ENCODE assay signal across 16 mouse cellular contexts in the genomic region with DNA sequence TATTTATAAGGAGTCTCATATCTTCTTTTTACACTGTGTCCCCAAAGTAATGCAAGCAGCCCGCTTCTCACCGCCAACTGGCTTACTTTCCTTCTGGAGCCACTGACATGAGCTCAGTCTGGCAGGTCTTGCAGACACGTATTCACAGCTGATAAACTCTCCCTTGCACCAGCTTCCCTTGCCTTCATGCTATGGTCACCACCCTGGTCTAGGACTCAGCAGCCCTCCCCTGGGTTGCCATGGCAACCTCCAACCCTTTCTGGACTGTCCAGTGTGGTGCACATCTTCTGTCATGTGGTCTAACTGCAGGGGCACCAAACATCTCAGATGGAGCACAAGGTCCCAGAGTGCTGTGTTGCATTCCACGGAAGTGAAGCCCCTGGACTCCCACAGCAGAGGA.
DNase-seq lines count a peak whose midpoint lies in the region; ATAC-seq and TF ChIP-seq lines count a peak whose summit lies in the region.
"Had no signal": no experiment of that assay in that cellular context is flagged by ENCODE, and none has a peak within 500 bp of the region (broad histone marks: within the 10 kb centered on the region; RNA-seq: fewer than 3 reads in every experiment).

No protein-coding gene starts in this region.

- H3K9ac ChIP-seq in forebrain, postnatal 0 days: no peak overlapping the region
- H3K9ac ChIP-seq: embryonic facial prominence, embryonic 13.5 days; forebrain, embryonic 13.5 days; heart, embryonic 15.5 days; lung, embryonic 15.5 days had no signal

- intact Hi-C loops in left cerebral cortex, postnatal 25 days (cut with DNase I): loop anchor here (5.0 kb wide), 1 partner anchor 74 kb away; no protein-coding TSS in a partner anchor

- no peak for TF ChIP-seq POLR2A in cerebellum, adult 2 months (IDR thresholded peaks at IDR 0.05; ENCODE audit: borderline replicate concordance, insufficient read depth, low read length)

- TF ChIP-seq CTCF in forebrain, postnatal 0 days (IDR thresholded peaks at IDR 0.05; ENCODE audit: low read depth): no peak
- no peak for TF ChIP-seq CTCF in cerebellum, adult 2 months (IDR thresholded peaks at IDR 0.05; ENCODE audit: borderline replicate concordance, insufficient read depth, low read depth, low read length)

- H3K9me3 ChIP-seq in forebrain, postnatal 0 days (ENCODE audit: low read length): no peaks in the 10 kb centered on the region
- H3K9me3 ChIP-seq in forebrain, embryonic 10.5 days: no peaks in the 10 kb centered on the region; the same call in 1 of the 2 replicates
- H3K9me3 ChIP-seq: embryonic facial prominence, embryonic 13.5 days; forebrain, embryonic 13.5 days; heart, embryonic 15.5 days; lung, embryonic 15.5 days had no signal

- 0 out of 2 replicates have a peak, but pooled peaks have one; percentile 5 for ATAC-seq in forebrain, postnatal 0 days
- ATAC-seq: forebrain, embryonic 13.5 days had no signal

- 60% methylated on average over 4 of the region's 4 CpGs for WGBS in forebrain, postnatal 0 days
- WGBS in forebrain, embryonic 10.5 days: 87% methylated on average over 4 of the region's 4 CpGs
- WGBS in cerebellum, adult 2 months: 39% methylated on average over 4 of the region's 4 CpGs

- H3K27ac ChIP-seq in forebrain, postnatal 0 days (ENCODE audit: low read depth, low read length): no peak overlapping the region
- no peak overlapping the region for H3K27ac ChIP-seq in forebrain, embryonic 10.5 days
- H3K27ac ChIP-seq in cerebellum, adult 2 months (ENCODE audit: insufficient read depth, low read length): no peak overlapping the region
- H3K27ac ChIP-seq: embryonic facial prominence, embryonic 13.5 days; forebrain, embryonic 13.5 days; heart, embryonic 15.5 days; left cerebral cortex, adult 2 months; lung, embryonic 15.5 days had no signal

- no peak overlapping the region for H3K4me3 ChIP-seq in forebrain, postnatal 0 days (ENCODE audit: low read depth, low read length)
- no peak overlapping the region for H3K4me3 ChIP-seq in forebrain, embryonic 10.5 days
- no peak overlapping the region for H3K4me3 ChIP-seq in cerebellum, adult 2 months (replicated peaks; ENCODE audit: insufficient read depth, low read depth, low read length)
- H3K4me3 ChIP-seq: embryonic facial prominence, embryonic 13.5 days; forebrain, embryonic 13.5 days; heart, embryonic 15.5 days; left cerebral cortex, adult 2 months; lung, embryonic 15.5 days had no signal

- H3K27me3 ChIP-seq in forebrain, postnatal 0 days (ENCODE audit: insufficient read depth, low read length): no peaks in the 10 kb centered on the region
- no peaks in the 10 kb centered on the region for H3K27me3 ChIP-seq in forebrain, embryonic 10.5 days (ENCODE audit: poor library complexity, severe bottlenecking)
- no peaks in the 10 kb centered on the region for H3K27me3 ChIP-seq in cerebellum, adult 2 months (ENCODE audit: control insufficient read depth, insufficient read depth, low read length)
- H3K27me3 ChIP-seq: embryonic facial prominence, embryonic 13.5 days; forebrain, embryonic 13.5 days; heart, embryonic 15.5 days; lung, embryonic 15.5 days had no signal

- H3K36me3 ChIP-seq in forebrain, postnatal 0 days (ENCODE audit: insufficient read depth): no peaks in the 10 kb centered on the region
- 0 out of 2 replicates have a peak, but pooled peaks cover 3% of the 10 kb centered on the region for H3K36me3 ChIP-seq in forebrain, embryonic 10.5 days (replicated peaks)
- H3K36me3 ChIP-seq: heart, embryonic 15.5 days; lung, embryonic 15.5 days had no signal

- DNase-seq in forebrain, postnatal 0 days: no peak
- DNase-seq in forebrain, embryonic 10.5 days (ENCODE audit: extremely low spot score, low spot score): no peak
- peak; percentile 31 to 56 for DNase-seq in cerebellum, adult 2 months
- peak; percentile 9 for DNase-seq in gastrocnemius, postnatal 25 days
- peak; percentile 18 for DNase-seq in neural tube, embryonic 10.5 days (ENCODE audit: extremely low spot score, low spot score)
- DNase-seq in left cerebral cortex, postnatal 25 days (ENCODE audit: low spot score in 2 of 2): no peak
- DNase-seq in urinary bladder, adult 18-20 months (ENCODE audit: low spot score in 2 of 2): no peak
- no peak for DNase-seq in right cerebral cortex, postnatal 36 days (ENCODE audit: low spot score in 2 of 2)
- DNase-seq: adrenal gland, postnatal 10 days; kidney, postnatal 10 days; liver had no signal

- no peaks in the 10 kb centered on the region for H3K4me1 ChIP-seq in forebrain, postnatal 0 days (ENCODE audit: insufficient read depth)
- peaks cover 39% of the 10 kb centered on the region for H3K4me1 ChIP-seq in forebrain, embryonic 10.5 days
- peaks cover 32% of the 10 kb centered on the region for H3K4me1 ChIP-seq in cerebellum, adult 2 months (ENCODE audit: control insufficient read depth, insufficient read depth, low read length)

- no peak overlapping the region for H3K4me2 ChIP-seq in forebrain, postnatal 0 days (ENCODE audit: low read depth)
- H3K4me2 ChIP-seq: embryonic facial prominence, embryonic 13.5 days; forebrain, embryonic 13.5 days; heart, embryonic 15.5 days; lung, embryonic 15.5 days had no signal

Comparison
In these comparisons a context has a peak if more than half of its experiments do, and no peak if none do; other contexts are left out.
1. DNase-seq: peak in cerebellum, adult 2 months (2 of 2), gastrocnemius, postnatal 25 days (single experiment) and neural tube, embryonic 10.5 days (single experiment); none in forebrain, postnatal 0 days (single experiment), forebrain, embryonic 10.5 days (single experiment), left cerebral cortex, postnatal 25 days (0 of 2), urinary bladder, adult 18-20 months (0 of 2) and right cerebral cortex, postnatal 36 days (0 of 2).